Mouse (Mus musculus) heart, postnatal 0 days (tissue): ENCODE measurements around the gene Slc35a2.

Experiments used
- CTCF ChIP-seq: IDR thresholded peaks from 2 replicates; pipeline ENCODE4 v1.5.1; 2016; ENCODE audit warnings: antibody characterized with exemption, control low read depth, low read depth
- EP300 ChIP-seq: IDR thresholded peaks from 2 replicates; pipeline ENCODE4 v1.6.1; 2016; ENCODE audit warnings: antibody characterized with exemption, low read depth

DNA sequence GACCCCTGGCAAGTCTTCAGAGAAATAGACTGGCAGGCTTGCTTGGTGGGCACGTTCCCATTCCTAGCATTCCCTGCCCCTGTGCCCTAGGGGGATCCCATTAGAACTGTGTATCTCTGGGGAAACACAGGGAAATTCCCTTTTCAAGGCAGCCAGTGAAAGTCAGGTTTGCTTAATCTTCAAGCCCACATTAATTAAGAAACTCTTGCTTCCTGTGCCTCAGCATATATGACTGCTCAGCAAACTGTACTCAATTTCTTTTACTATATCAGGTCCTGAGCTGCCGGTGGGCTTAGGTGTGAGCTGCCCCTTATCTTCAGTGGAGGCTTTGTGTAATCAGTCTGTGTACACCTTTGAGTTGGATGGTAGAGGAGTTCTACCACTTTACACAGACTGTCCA is 18.0 kb upstream of the Slc35a2 start:
- TF ChIP-seq CTCF = no peak
- no peak for TF ChIP-seq EP300
